Mouse (Mus musculus) heart, postnatal 0 days (tissue): Measurements from ENCODE around the gene Cacnb4. TPM values are rescaled to one million over a fixed set of nuclear protein-coding genes. Genes with fewer than 3 reads are reported as not detected.
A peak's percentile ranks its signal among the peaks of the same experiment; 100 is the strongest.

Source experiments
- ATAC-seq: fragments of 200-750 bp; cut with Nextera tagmentation; 2 replicates; pipeline ENCODE4 v1.8.0; 2017; ENCODE audit warnings: low read depth, moderate number of reproducible peaks, moderate library complexity; ENCODE audit not compliant: insufficient read depth
- DNase-seq: peaks from one replicate; pipeline ENCODE4 v3.0.0-alpha.2; 2016; ENCODE audit warnings: low spot score
- H3K27ac ChIP-seq: fragments of 300-500 bp; sonication (generic); 2 replicates; pipeline ENCODE4 v1.5.1; 2014; ENCODE audit warnings: low read depth, mild to moderate bottlenecking
- H3K27me3 ChIP-seq: fragments of 300-500 bp; sonication (generic); 2 replicates; pipeline ENCODE4 v1.6.1; 2014; ENCODE audit warnings: low read length, mixed read lengths; ENCODE audit not compliant: control insufficient read depth, insufficient read depth
- H3K36me3 ChIP-seq: fragments of 300-500 bp; sonication (generic); replicated peaks from 2 replicates; pipeline ENCODE4 v1.6.1; 2014; ENCODE audit warnings: low read length, mixed read lengths; ENCODE audit not compliant: control insufficient read depth, insufficient read depth
- H3K4me1 ChIP-seq: fragments of 300-500 bp; sonication (generic); 2 replicates; pipeline ENCODE4 v1.6.1; 2014; ENCODE audit warnings: antibody characterized with exemption; ENCODE audit not compliant: control insufficient read depth, insufficient read depth
- H3K4me2 ChIP-seq: fragments of 300-500 bp; sonication (generic); 2 replicates; pipeline ENCODE4 v1.6.1; 2014; ENCODE audit warnings: low read depth, mild to moderate bottlenecking, low read length, moderate library complexity
- H3K4me3 ChIP-seq: fragments of 300-500 bp; sonication (generic); 2 replicates; pipeline ENCODE4 v1.5.1; 2014; ENCODE audit warnings: low read depth, low read length
- H3K9ac ChIP-seq: fragments of 300-500 bp; sonication (generic); replicated peaks from 2 replicates; pipeline ENCODE4 v1.6.1; 2014; ENCODE audit warnings: low read depth, low read length, mixed read lengths
- H3K9me3 ChIP-seq: fragments of 300-500 bp; sonication (generic); replicated peaks from 2 replicates; pipeline ENCODE4 v1.6.1; 2016; ENCODE audit warnings: low read length; ENCODE audit not compliant: control insufficient read depth
- CTCF ChIP-seq: IDR thresholded peaks from 2 replicates; pipeline ENCODE4 v1.5.1; 2016; ENCODE audit warnings: antibody characterized with exemption, control low read depth, low read depth
- EP300 ChIP-seq: IDR thresholded peaks from 2 replicates; pipeline ENCODE4 v1.6.1; 2016; ENCODE audit warnings: antibody characterized with exemption, low read depth
- WGBS: fragments of 180-500 bp; shearing (Covaris S2); extraction: QIAGEN DNeasy Blood & Tissue Kit; methylation state at CpG from one replicate; pipeline ENCODE4 v1.1.7; 2014; 5-methylcytosine and 5-hydroxymethylcytosine counted together
- polyA plus RNA-seq: library from polyadenylated mRNA; unstranded; fragments of >200 nt; fragmentation: Nextera tagmentation; extraction: Ambion mirVana; gene quantifications from 2 replicates; pipeline ENCODE4 v1.2.1, GENCODE M21; 2015
- total RNA-seq: library from RNA; depleted of rRNA; stranded (reverse); fragments of >200 nt; gene quantifications from 2 replicates; pipeline ENCODE4 v1.2.3, GENCODE M21; 2014; ENCODE audit warnings: low replicate concordance

Cacnb4 gene
- total and polyA plus RNA-seq, 2 experiments from 2014 or later = 0.56 to 0.69 TPM

- Histone ChIP-seq H3K36me3 (no peaks in the 10 kb centered on the region), H3K27ac (no peak overlapping the region), H3K9me3 (no peaks in the 10 kb centered on the region), H3K27me3 (no peaks in the 10 kb centered on the region), H3K4me2 (no peak overlapping the region), H3K4me1 (peaks cover 19% of the 10 kb centered on the region; the same call in 1 of the 2 replicates), H3K4me3 (no peak overlapping the region), H3K9ac (no peak overlapping the region)
- no peak for DNase-seq
- TF ChIP-seq CTCF (no peak), EP300 (no peak)
- WGBS = 73% methylated on average over 3 of the region's 3 CpGs
- ATAC-seq = no peak
Measured at GRCm38 (mm10) chr2:52568131-52568530, 108.5 kb downstream of the Cacnb4 start.

DNA sequence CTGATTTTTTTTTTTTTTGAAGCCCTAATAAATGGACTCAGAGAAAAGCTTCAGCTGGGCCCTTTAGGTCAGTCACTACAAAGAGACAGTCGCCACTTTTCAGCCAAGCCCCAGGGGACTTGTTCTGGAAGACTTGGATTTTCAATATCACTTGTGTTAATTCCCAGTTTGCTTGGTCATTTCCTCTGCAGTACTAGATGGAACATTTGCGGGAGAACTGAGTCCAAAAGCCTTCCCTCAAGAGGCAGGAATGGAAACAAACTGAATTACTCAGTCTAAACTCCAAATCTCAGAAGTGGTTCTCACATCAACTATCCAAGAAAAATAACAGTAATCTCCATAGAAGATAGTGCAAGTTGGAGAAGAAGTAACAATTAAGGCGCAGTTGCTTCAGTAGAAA, 109.2 kb downstream of the Cacnb4 start:
- no peak overlapping the region for H3K27ac ChIP-seq
- TF ChIP-seq EP300 (no peak), CTCF (no peak)
- 70% methylated on average over 3 of the region's 3 CpGs for WGBS
- DNase-seq (peak; percentile 41), ATAC-seq (no peak)
- no peaks in the 10 kb centered on the region for H3K36me3 ChIP-seq
- H3K4me2 ChIP-seq = no peak overlapping the region
- no peak overlapping the region for H3K9ac ChIP-seq
- no peaks in the 10 kb centered on the region for H3K27me3 ChIP-seq
- H3K9me3 ChIP-seq = no peaks in the 10 kb centered on the region
- H3K4me3 ChIP-seq = no peak overlapping the region
- H3K4me1 ChIP-seq = peaks cover 19% of the 10 kb centered on the region; the same call in 1 of the 2 replicates

- Histone ChIP-seq H3K27me3 (no peaks in the 10 kb centered on the region), H3K4me1 (0 out of 2 replicates have a peak, but pooled peaks cover 2% of the 10 kb centered on the region), H3K36me3 (no peaks in the 10 kb centered on the region), H3K4me3 (no peak overlapping the region), H3K9me3 (no peaks in the 10 kb centered on the region), H3K9ac (no peak overlapping the region), H3K27ac (no peak overlapping the region), H3K4me2 (no peak overlapping the region)
- ATAC-seq (no peak), DNase-seq (no peak)
- 81% methylated on average over 5 of the region's 5 CpGs for WGBS
- no peak for TF ChIP-seq CTCF
- no peak for TF ChIP-seq EP300
Measured at GRCm38 (mm10) chr2:52563277-52563676, 113.4 kb downstream of the Cacnb4 start.

- Histone ChIP-seq H3K4me3 (no peak overlapping the region), H3K36me3 (no peaks in the 10 kb centered on the region), H3K9ac (no peak overlapping the region), H3K4me1 (0 out of 2 replicates have a peak, but pooled peaks cover 2% of the 10 kb centered on the region), H3K27me3 (no peaks in the 10 kb centered on the region), H3K4me2 (no peak overlapping the region), H3K27ac (no peak overlapping the region), H3K9me3 (no peaks in the 10 kb centered on the region)
- no peak for TF ChIP-seq CTCF
- TF ChIP-seq EP300 = no peak
- 86% methylated on average over 3 of the region's 3 CpGs for WGBS
- ATAC-seq (no peak), DNase-seq (no peak)
Measured at GRCm38 (mm10) chr2:52562356-52562755, 114.3 kb downstream of the Cacnb4 start.

GRCm38 (mm10) chr2:52561137-52561536, 115.5 kb downstream of the Cacnb4 start:
- Histone ChIP-seq H3K4me3 (no peak overlapping the region), H3K9ac (no peak overlapping the region), H3K27ac (no peak overlapping the region), H3K27me3 (no peaks in the 10 kb centered on the region), H3K36me3 (no peaks in the 10 kb centered on the region), H3K4me1 (no peaks in the 10 kb centered on the region), H3K9me3 (no peaks in the 10 kb centered on the region), H3K4me2 (no peak overlapping the region)
- DNase-seq (no peak), ATAC-seq (no peak)
- TF ChIP-seq EP300 = no peak
- no peak for TF ChIP-seq CTCF
- 71% methylated on average over 7 of the region's 7 CpGs for WGBS

DNA sequence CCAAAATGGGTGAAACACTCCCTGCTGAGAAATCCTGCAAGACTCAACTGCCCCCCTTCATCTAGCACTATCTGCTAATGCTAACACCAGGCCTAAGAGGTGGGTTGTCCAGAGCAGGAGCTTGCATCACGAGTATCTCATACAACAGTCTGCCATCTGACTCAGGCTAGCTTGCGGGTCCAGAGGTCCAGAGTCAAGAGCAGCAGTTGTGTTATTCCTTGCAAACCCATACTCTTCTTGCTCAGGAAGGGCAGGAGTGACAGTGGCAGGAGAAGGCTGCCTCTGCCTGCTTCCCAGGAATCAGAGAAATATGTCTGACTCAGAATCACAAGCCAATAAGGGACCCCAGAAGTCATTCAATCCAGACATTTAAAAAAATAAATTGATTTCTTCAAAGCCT, 116.4 kb downstream of the Cacnb4 start:
- ATAC-seq (no peak), DNase-seq (no peak)
- TF ChIP-seq EP300 (no peak), CTCF (no peak)
- Histone ChIP-seq H3K4me2 (no peak overlapping the region), H3K27ac (no peak overlapping the region), H3K4me3 (no peak overlapping the region), H3K9ac (no peak overlapping the region), H3K4me1 (no peaks in the 10 kb centered on the region), H3K9me3 (no peaks in the 10 kb centered on the region), H3K27me3 (no peaks in the 10 kb centered on the region), H3K36me3 (no peaks in the 10 kb centered on the region)
- 65% methylated on average over 2 of the region's 2 CpGs for WGBS
